Mouse (Mus musculus): ENCODE results near the gene Olfr23.
"Not testable (repeated sequence)": the region's sequence is repeated elsewhere in the genome, so short reads cannot be mapped to it uniquely, and the experiment has no call there.

Olfr23 gene

DNA sequence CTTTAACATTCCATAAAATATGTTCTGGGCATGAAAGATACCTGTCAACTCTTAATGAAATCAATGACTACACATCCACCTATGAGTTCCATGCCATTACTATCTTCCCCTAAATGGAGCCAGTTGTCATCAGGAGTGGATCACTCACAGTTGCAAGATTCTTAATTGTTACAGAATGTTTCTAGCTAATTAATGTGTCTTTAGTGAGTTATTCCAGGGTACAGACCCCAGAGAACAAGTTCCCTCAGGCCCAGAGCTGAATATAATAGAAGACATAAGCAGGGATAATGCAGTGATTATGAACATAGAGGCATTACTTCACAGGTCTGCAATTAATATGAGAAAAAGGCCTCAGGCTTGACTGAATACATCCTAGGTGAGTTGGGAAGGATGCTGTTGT lies at the start of gene Olfr23:
Olfr23 (plus strand) TSS at position 301 of the 400 bp plus-strand sequence.
- DNase-seq (ENCODE audit: extremely low spot score) = no peak

- no peak for DNase-seq (ENCODE audit: extremely low spot score)
Measured at GRCm38 (mm10) chr11:73890671-73891070, 45.8 kb upstream of the Olfr23 start, which contains the start of gene Olfr394. TSS of gene Olfr394 (minus strand) at chr11:73890771.

GRCm38 (mm10) chr11:73909199-73909598 lies 27.3 kb upstream of the Olfr23 start, which contains the start of gene Olfr395:
TSS of gene Olfr395 (minus strand) at chr11:73909299.
- not testable (repeated sequence) for DNase-seq (ENCODE audit: extremely low spot score)

DNA sequence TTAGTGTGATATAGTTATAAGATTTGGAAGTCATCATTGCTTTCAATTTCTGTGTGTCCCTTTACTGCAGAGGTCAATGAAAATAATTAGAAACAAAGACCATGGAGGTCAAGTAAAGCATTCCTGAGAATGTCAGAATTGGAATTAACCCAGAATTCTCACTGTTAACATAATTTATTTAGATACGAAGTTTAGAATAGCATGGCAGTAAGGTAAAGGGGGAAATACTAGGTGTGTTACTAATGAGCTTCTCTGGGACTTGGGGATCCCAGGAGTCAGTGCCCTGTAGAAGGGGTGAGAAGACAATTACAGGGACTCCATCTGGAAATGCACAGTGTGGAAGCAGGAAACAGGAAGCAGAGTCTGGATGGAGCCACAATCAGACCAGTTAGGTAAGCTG lies 24.0 kb downstream of the Olfr23 start, which contains the start of gene Olfr397:
Olfr397 (plus strand) TSS at position 301 of the 400 bp plus-strand sequence.
- no peak for DNase-seq (ENCODE audit: extremely low spot score)

GRCm38 (mm10) chr11:73990307-73990706 lies 53.8 kb downstream of the Olfr23 start, which contains the start of gene Olfr398:
TSS of gene Olfr398 (minus strand) at chr11:73990407.
- no peak for DNase-seq (ENCODE audit: extremely low spot score)

Measured in embryo, embryonic 9.5 days (tissue).